ENCODE assay signal across 30 mouse cellular contexts in genomic region chr2:105662606-105663005, GRCm38 (mm10). TPM values are rescaled to one million over a fixed set of nuclear protein-coding genes. Genes with fewer than 3 reads are reported as not detected.
"Had no signal": no experiment of that assay in that cellular context is flagged by ENCODE, and none has a peak within 500 bp of the region (broad histone marks: within the 10 kb centered on the region; RNA-seq: fewer than 3 reads in every experiment).

No protein-coding gene starts in this region.

- H3K36me3 ChIP-seq: heart, embryonic 13.5 days; heart, embryonic 15.5 days; hindbrain, embryonic 12.5 days; kidney, embryonic 15.5 days; limb, embryonic 13.5 days; limb, embryonic 15.5 days; liver, embryonic 12.5 days had no signal

- H3K9ac ChIP-seq: heart, embryonic 13.5 days; heart, embryonic 15.5 days; hindbrain, embryonic 12.5 days; hindbrain, embryonic 14.5 days; kidney, embryonic 15.5 days; limb, embryonic 13.5 days; limb, embryonic 15.5 days; liver, embryonic 12.5 days; liver, embryonic 14.5 days had no signal

- H3K4me2 ChIP-seq: heart, embryonic 11.5 days; heart, embryonic 13.5 days; heart, embryonic 15.5 days; hindbrain, embryonic 12.5 days; hindbrain, embryonic 14.5 days; kidney, embryonic 15.5 days; limb, embryonic 13.5 days; limb, embryonic 15.5 days; liver, embryonic 12.5 days had no signal

- H3K27ac ChIP-seq: heart, adult 2 months; heart, embryonic 13.5 days; heart, embryonic 15.5 days; hindbrain, embryonic 12.5 days; hindbrain, embryonic 14.5 days; kidney, embryonic 15.5 days; kidney, postnatal 0 days; limb, embryonic 13.5 days; limb, embryonic 15.5 days; liver, embryonic 12.5 days; liver, embryonic 14.5 days had no signal

- H3K9me3 ChIP-seq: heart, embryonic 13.5 days; heart, embryonic 15.5 days; hindbrain, embryonic 12.5 days; kidney, embryonic 15.5 days; limb, embryonic 13.5 days; limb, embryonic 15.5 days; liver, embryonic 12.5 days had no signal

- DNase-seq: gastrocnemius, postnatal 14 days; gastrocnemius, postnatal 36 days; heart, adult 2 months; heart, postnatal 14 days; heart, postnatal 36 days; kidney, adult 11 months; kidney, adult 2 months; kidney, adult 9 months; kidney, postnatal 14 days; layer of hippocampus, adult 9-11 months; layer of hippocampus, postnatal 36 days; left cerebral cortex, postnatal 4 days had no signal

- H3K4me3 ChIP-seq: heart, adult 2 months; heart, embryonic 15.5 days; hindbrain, embryonic 12.5 days; kidney, embryonic 15.5 days; limb, embryonic 13.5 days; limb, embryonic 15.5 days; liver, embryonic 12.5 days had no signal

- ATAC-seq: hindbrain, embryonic 16.5 days; intestine, embryonic 16.5 days; liver, embryonic 12.5 days had no signal

RNA-seq across cellular contexts. Expression of gene Pax6, which starts 6.1 kb away (rescaled TPM):
- total RNA-seq: gastrocnemius, adult 18-20 months; gastrocnemius, adult 8-10 months; gastrocnemius, postnatal 36 days; heart, adult 2 months; heart, postnatal 14 days; heart, postnatal 36 days; hematopoietic stem cell, adult 5-6 weeks; liver, adult 2 months had no signal
- polyA plus RNA-seq: gonadal fat pad, adult 2 months; heart, adult 2 months; kidney, adult 2 months; liver, adult 2 months had no signal
